Mouse (Mus musculus) heart, embryonic 16.5 days (tissue): ENCODE measurements at regions not wholly inside any gene's neighbourhood (a gene's known extent, or its start where the extent isn't known, plus 50 kb on each side); places are given as distances from the start of the nearest gene placed in this dataset.
A peak's percentile ranks its signal among the peaks of the same experiment; 100 is the strongest.

Experiments
- ATAC-seq: fragments of 200-750 bp; cut with Nextera tagmentation; replicated peaks from 2 replicates; pipeline ENCODE4 v1.8.0; 2017; ENCODE audit warnings: moderate number of reproducible peaks; ENCODE audit not compliant: insufficient read depth, low FRiP score; ENCODE audit errors: extremely low read depth
- H3K27ac ChIP-seq: fragments of 300-500 bp; sonication (generic); 2 replicates; pipeline ENCODE4 v1.5.1; 2014; ENCODE audit warnings: mild to moderate bottlenecking, low read length, control low read depth, moderate library complexity
- H3K27me3 ChIP-seq: fragments of 300-500 bp; sonication (generic); 2 replicates; pipeline ENCODE4 v1.6.1; 2014; ENCODE audit warnings: low read length, mixed read lengths; ENCODE audit not compliant: control insufficient read depth, insufficient read depth
- H3K36me3 ChIP-seq: fragments of 300-500 bp; sonication (generic); 2 replicates; pipeline ENCODE4 v1.6.1; 2014; ENCODE audit not compliant: control insufficient read depth, insufficient read depth
- H3K4me1 ChIP-seq: fragments of 300-500 bp; sonication (generic); 2 replicates; pipeline ENCODE4 v1.6.1; 2014; ENCODE audit warnings: low read length, mixed read lengths; ENCODE audit not compliant: control insufficient read depth, insufficient read depth
- H3K4me2 ChIP-seq: fragments of 300-500 bp; sonication (generic); 2 replicates; pipeline ENCODE4 v1.6.1; 2014; ENCODE audit warnings: low read depth, mild to moderate bottlenecking, control low read depth, low read length
- H3K4me3 ChIP-seq: fragments of 300-500 bp; sonication (generic); 2 replicates; pipeline ENCODE4 v1.5.1; 2014; ENCODE audit warnings: mild to moderate bottlenecking, control low read depth, low read length
- H3K9ac ChIP-seq: fragments of 300-500 bp; sonication (generic); 2 replicates; pipeline ENCODE4 v1.6.1; 2014; ENCODE audit warnings: low read length, control low read depth
- H3K9me3 ChIP-seq: fragments of 300-500 bp; sonication (generic); replicated peaks from 2 replicates; pipeline ENCODE4 v1.6.1; 2016; ENCODE audit warnings: low read length; ENCODE audit not compliant: control insufficient read depth
- WGBS: fragments of 180-500 bp; shearing (Covaris S2); extraction: QIAGEN DNeasy Blood & Tissue Kit; methylation state at CpG from one replicate; pipeline ENCODE4 v1.1.7; 2014; 5-methylcytosine and 5-hydroxymethylcytosine counted together

- WGBS: 56% methylated on average over 2 of the region's 2 CpGs
- Histone ChIP-seq H3K9me3 (no peaks in the 10 kb centered on the region), H3K9ac (no peak overlapping the region), H3K27me3 (no peaks in the 10 kb centered on the region), H3K4me3 (no peak overlapping the region), H3K4me2 (no peak overlapping the region), H3K36me3 (no peaks in the 10 kb centered on the region), H3K27ac (no peak overlapping the region), H3K4me1 (no peaks in the 10 kb centered on the region)
- no peak for ATAC-seq
Observed at GRCm38 (mm10) chr12:99060702-99061101, 140.3 kb downstream of the Ttc8 start.

DNA sequence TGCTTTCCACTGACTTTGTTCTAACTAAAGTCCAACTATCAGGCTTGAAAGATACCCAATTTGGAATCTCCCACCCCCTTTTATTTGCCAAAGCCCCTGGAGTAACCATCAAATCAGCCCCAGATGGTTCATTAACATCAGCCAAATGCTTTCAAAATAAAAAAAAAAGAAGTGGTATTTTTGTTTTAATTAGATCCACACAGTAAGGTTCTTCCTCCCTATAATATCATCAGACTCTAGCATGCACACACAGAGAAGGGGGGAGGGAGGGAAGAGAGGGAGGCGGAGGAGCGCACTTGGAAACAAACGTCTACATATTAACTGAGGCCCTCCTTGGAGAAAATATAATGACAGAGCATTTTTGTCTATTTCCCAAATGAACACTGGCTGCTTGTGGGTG is 143.1 kb downstream of the Ttc8 start:
- Histone ChIP-seq H3K27ac (no peak overlapping the region), H3K27me3 (no peaks in the 10 kb centered on the region), H3K9ac (no peak overlapping the region), H3K4me3 (no peak overlapping the region), H3K36me3 (no peaks in the 10 kb centered on the region), H3K9me3 (no peaks in the 10 kb centered on the region), H3K4me2 (no peak overlapping the region), H3K4me1 (no peaks in the 10 kb centered on the region)
- ATAC-seq: no peak
- WGBS: 80% methylated on average over 3 of the region's 3 CpGs

DNA sequence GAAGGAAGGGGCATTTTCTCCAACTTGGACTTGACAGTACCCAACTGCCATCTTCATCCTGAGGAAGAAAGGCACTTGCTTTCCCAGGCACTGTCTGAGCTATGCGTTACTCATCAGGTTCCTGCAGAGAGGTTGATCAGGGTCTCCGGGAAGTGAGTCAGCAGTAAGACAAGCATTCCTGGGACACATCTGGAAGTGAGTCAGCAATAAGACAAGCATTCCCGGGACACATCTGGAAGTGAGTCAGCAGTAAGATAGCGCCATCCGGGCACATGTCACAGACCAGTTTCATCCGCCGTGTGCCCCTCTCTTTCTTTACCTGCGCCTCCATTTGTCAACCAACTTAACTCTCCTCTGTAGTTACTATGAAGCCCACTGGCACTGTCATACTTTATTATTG is 143.5 kb downstream of the Ttc8 start:
- no peak for ATAC-seq
- H3K9ac ChIP-seq: no peak overlapping the region
- 66% methylated on average over 8 of the region's 8 CpGs for WGBS
- no peak overlapping the region for H3K27ac ChIP-seq
- H3K4me2 ChIP-seq: no peak overlapping the region
- H3K9me3 ChIP-seq: no peaks in the 10 kb centered on the region
- no peaks in the 10 kb centered on the region for H3K36me3 ChIP-seq
- H3K4me3 ChIP-seq: no peak overlapping the region
- no peaks in the 10 kb centered on the region for H3K27me3 ChIP-seq
- no peaks in the 10 kb centered on the region for H3K4me1 ChIP-seq

- H3K4me3 ChIP-seq: no peak overlapping the region
- no peaks in the 10 kb centered on the region for H3K4me1 ChIP-seq
- WGBS: 33% methylated on average over 3 of the region's 3 CpGs
- ATAC-seq: no peak
- no peaks in the 10 kb centered on the region for H3K9me3 ChIP-seq
- H3K27me3 ChIP-seq: no peaks in the 10 kb centered on the region
- no peaks in the 10 kb centered on the region for H3K36me3 ChIP-seq
- H3K9ac ChIP-seq: no peak overlapping the region
- no peak overlapping the region; the same call in 1 of the 2 replicates for H3K4me2 ChIP-seq
- H3K27ac ChIP-seq: no peak overlapping the region
Observed at GRCm38 (mm10) chr12:99067962-99068361, 147.6 kb downstream of the Ttc8 start.

DNA sequence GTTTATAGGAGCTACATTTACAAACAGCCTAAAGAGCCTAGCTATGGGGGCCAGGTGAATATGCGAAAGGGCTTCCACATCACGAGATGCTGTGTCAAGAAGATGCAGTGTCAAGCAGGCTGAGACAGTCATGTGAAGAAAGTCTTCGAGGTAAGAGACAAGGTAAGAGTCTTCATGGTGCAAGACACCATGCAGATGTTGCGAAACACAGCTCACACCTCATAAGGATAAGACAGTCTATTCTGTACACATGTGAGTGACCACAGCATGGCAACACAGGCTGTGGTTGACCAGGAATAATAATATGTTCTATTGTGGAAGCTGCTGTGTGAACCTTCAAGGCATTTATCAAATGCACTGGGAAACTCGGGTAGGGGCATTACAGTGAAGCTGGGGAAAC is 153.4 kb downstream of the Ttc8 start:
- Histone ChIP-seq H3K36me3 (no peaks in the 10 kb centered on the region), H3K4me3 (no peak overlapping the region), H3K9ac (no peak overlapping the region), H3K4me1 (no peaks in the 10 kb centered on the region), H3K4me2 (no peak overlapping the region), H3K27ac (no peak overlapping the region), H3K27me3 (no peaks in the 10 kb centered on the region), H3K9me3 (no peaks in the 10 kb centered on the region)
- no peak for ATAC-seq
- 77% methylated on average over 5 of the region's 5 CpGs for WGBS

DNA sequence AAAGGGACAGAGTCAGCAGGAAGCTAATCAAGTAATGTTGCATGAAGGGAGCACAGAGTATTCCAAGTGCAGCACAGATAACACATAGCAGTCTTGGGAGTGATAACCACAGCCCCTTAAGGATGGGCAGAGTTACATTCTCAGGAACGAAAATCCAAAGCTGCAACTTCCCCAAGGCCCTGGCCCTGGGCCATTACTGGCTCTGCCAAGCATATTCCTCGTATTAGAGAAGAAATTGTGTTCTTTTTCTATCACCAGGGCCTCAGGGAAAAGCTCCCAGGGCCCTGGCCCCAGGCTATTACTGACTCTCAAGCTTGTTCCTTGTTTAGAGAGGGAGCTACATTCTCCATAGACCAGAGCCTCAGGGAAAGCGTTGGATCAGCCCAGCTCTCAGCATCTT is 157.0 kb downstream of the Ttc8 start:
- H3K36me3 ChIP-seq: no peaks in the 10 kb centered on the region
- no peak overlapping the region for H3K4me2 ChIP-seq
- no peaks in the 10 kb centered on the region for H3K4me1 ChIP-seq
- H3K9me3 ChIP-seq: no peaks in the 10 kb centered on the region
- H3K27me3 ChIP-seq: no peaks in the 10 kb centered on the region
- no peak overlapping the region for H3K9ac ChIP-seq
- no peak for ATAC-seq
- 45% methylated on average over 3 of the region's 3 CpGs for WGBS
- H3K27ac ChIP-seq: no peak overlapping the region
- H3K4me3 ChIP-seq: no peak overlapping the region

DNA sequence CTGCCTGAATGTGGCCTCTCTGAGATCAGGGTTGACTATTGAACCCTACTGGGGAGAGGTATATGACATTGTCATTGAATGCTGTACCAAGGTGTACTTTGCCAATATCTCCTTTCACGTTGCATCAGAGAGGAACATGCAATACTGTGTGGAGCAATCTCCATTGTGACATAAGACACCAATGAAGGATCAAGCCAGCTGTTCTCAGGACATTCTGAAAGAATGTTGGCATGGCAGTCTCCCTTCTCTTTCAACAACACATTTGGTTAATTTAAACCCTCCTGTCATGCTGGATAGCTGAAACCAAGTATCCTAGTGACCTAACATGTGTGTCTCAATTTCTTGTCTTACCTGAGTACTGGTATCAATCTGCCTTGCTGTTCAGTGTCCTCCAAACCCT is 159.5 kb downstream of the Ttc8 start:
- Histone ChIP-seq H3K4me1 (no peaks in the 10 kb centered on the region), H3K4me2 (no peak overlapping the region), H3K4me3 (no peak overlapping the region), H3K9me3 (no peaks in the 10 kb centered on the region), H3K36me3 (no peaks in the 10 kb centered on the region), H3K27ac (no peak overlapping the region), H3K9ac (no peak overlapping the region), H3K27me3 (peaks cover 12% of the 10 kb centered on the region)
- 75% methylated on average over 1 of the region's 1 CpGs for WGBS
- no peak for ATAC-seq

- H3K4me2 ChIP-seq: no peak overlapping the region
- no peak overlapping the region for H3K4me3 ChIP-seq
- no peaks in the 10 kb centered on the region for H3K9me3 ChIP-seq
- WGBS: 49% methylated on average over 11 of the region's 11 CpGs
- no peak overlapping the region for H3K27ac ChIP-seq
- H3K36me3 ChIP-seq: no peaks in the 10 kb centered on the region
- no peak overlapping the region for H3K9ac ChIP-seq
- no peak for ATAC-seq
- H3K4me1 ChIP-seq: no peaks in the 10 kb centered on the region
- peaks cover 14% of the 10 kb centered on the region for H3K27me3 ChIP-seq
Observed at GRCm38 (mm10) chr12:99083616-99084015, 163.2 kb downstream of the Ttc8 start.

DNA sequence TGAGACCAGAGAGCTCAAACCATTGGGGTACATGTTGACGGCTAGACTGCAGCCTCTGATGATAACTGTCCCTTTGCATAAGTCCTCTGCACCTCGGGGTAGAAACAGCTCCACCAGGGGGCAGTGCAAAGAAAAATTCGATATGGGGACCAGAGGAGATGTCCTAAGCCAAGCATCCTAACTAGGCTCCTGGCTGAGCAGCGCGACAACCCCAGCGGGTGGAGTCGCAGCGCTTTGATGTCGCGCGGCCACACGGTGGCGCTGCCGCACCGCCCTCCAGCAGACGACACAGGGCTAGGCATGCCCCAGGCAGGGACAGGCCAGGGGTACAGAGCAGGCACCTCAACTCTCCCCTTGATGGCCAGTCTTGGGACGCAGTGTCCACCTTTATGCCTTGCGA is 163.8 kb downstream of the Ttc8 start:
- Histone ChIP-seq H3K4me3 (no peak overlapping the region), H3K27ac (no peak overlapping the region), H3K9me3 (no peaks in the 10 kb centered on the region), H3K27me3 (peaks cover 14% of the 10 kb centered on the region), H3K4me2 (no peak overlapping the region), H3K9ac (no peak overlapping the region), H3K4me1 (no peaks in the 10 kb centered on the region), H3K36me3 (no peaks in the 10 kb centered on the region)
- WGBS: 4% methylated on average over 18 of the region's 18 CpGs
- peak; percentile 69 for ATAC-seq

- Histone ChIP-seq H3K9ac (no peak overlapping the region), H3K36me3 (no peaks in the 10 kb centered on the region), H3K27ac (no peak overlapping the region), H3K4me3 (no peak overlapping the region), H3K27me3 (peaks cover 16% of the 10 kb centered on the region), H3K4me2 (no peak overlapping the region), H3K9me3 (no peaks in the 10 kb centered on the region), H3K4me1 (peaks cover 3% of the 10 kb centered on the region; the same call in 1 of the 2 replicates)
- 57% methylated on average over 8 of the region's 8 CpGs for WGBS
- no peak for ATAC-seq
Observed at GRCm38 (mm10) chr12:99087286-99087685, 166.9 kb downstream of the Ttc8 start.
